Mouse (Mus musculus) heart, embryonic 11.5 days (tissue): Measurements from ENCODE around the gene Krtap10-10. TPM values are rescaled to one million over a fixed set of nuclear protein-coding genes. Genes with fewer than 3 reads are reported as not detected.

ENCODE experiments used
- ATAC-seq: fragments of 200-750 bp; cut with Nextera tagmentation; replicated peaks from 2 replicates; pipeline ENCODE4 v1.8.0; 2017; ENCODE audit warnings: moderate library complexity; ENCODE audit not compliant: insufficient number of reproducible peaks, low FRiP score, low TSS enrichment
- H3K27ac ChIP-seq: fragments of 300-500 bp; sonication (generic); 2 replicates; pipeline ENCODE4 v1.5.1; 2014; ENCODE audit warnings: mild to moderate bottlenecking, low read depth, low read length
- H3K27me3 ChIP-seq: fragments of 300-500 bp; sonication (generic); 2 replicates; pipeline ENCODE4 v1.6.1; 2014; ENCODE audit warnings: mild to moderate bottlenecking, low read length, mixed read lengths; ENCODE audit not compliant: control insufficient read depth, insufficient read depth
- H3K36me3 ChIP-seq: fragments of 300-500 bp; sonication (generic); 2 replicates; pipeline ENCODE4 v1.6.1; 2014; ENCODE audit warnings: mild to moderate bottlenecking, low read length, moderate library complexity, mixed read lengths; ENCODE audit not compliant: control insufficient read depth, insufficient read depth
- H3K4me1 ChIP-seq: fragments of 300-500 bp; sonication (generic); 2 replicates; pipeline ENCODE4 v1.6.1; 2014; ENCODE audit warnings: low read length; ENCODE audit not compliant: control insufficient read depth, insufficient read depth
- H3K4me2 ChIP-seq: fragments of 300-500 bp; sonication (generic); 2 replicates; pipeline ENCODE4 v1.6.1; 2014; ENCODE audit warnings: mild to moderate bottlenecking, moderate library complexity
- H3K4me3 ChIP-seq: fragments of 300-500 bp; sonication (generic); 2 replicates; pipeline ENCODE4 v1.5.1; 2014; ENCODE audit warnings: low read depth, low read length
- H3K9ac ChIP-seq: fragments of 300-500 bp; sonication (generic); 2 replicates; pipeline ENCODE4 v1.6.1; 2014; ENCODE audit warnings: mild to moderate bottlenecking, low read depth, low read length, moderate library complexity
- H3K9me3 ChIP-seq: fragments of 300-500 bp; sonication (generic); replicated peaks from 2 replicates; pipeline ENCODE4 v1.6.1; 2016; ENCODE audit warnings: low read length; ENCODE audit not compliant: control insufficient read depth
- WGBS: fragments of 180-500 bp; shearing (Covaris S2); extraction: QIAGEN DNeasy Blood & Tissue Kit; methylation state at CpG from one replicate; pipeline ENCODE4 v1.1.7; 2014; ENCODE audit not compliant: insufficient replicate concordance; 5-methylcytosine and 5-hydroxymethylcytosine counted together
- polyA plus RNA-seq: library from polyadenylated mRNA; unstranded; fragments of >200 nt; fragmentation: Nextera tagmentation; extraction: Ambion mirVana; gene quantifications from 2 replicates; pipeline ENCODE4 v1.2.1, GENCODE M21; 2014

Gene Krtap10-10
- polyA plus RNA-seq, 1 experiment from 2014 or later: not detected

DNA sequence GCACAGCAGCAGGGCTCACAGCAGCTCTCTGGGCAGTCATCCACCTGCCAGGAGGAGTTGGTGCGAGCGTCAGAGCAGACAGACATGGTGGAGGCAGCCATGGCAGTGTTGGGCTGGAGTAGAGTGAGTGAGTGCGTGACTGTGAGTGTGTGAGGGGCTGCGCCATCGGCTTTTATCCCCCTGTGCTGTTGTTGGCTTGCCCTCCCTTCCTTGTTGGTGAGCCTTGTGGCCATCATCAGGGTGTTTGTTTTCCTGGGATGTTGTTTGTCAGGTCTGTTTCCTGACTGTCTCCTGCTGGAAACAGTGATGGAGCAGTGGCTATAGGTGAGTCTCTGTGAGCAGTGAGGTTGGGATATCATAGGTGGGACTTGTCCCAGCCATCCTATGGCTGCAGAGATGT lies 24.0 kb upstream of the Krtap10-10 start, which contains the start of gene Gm9507:
Gene Gm9507, minus strand, starts transcription at position 101 of the 400 bp plus-strand sequence.
- H3K27me3 ChIP-seq: no peaks in the 10 kb centered on the region
- no peaks in the 10 kb centered on the region for H3K36me3 ChIP-seq
- H3K9me3 ChIP-seq: no peaks in the 10 kb centered on the region
- H3K4me3 ChIP-seq: no peak within 1 kb of the TSS
- H3K27ac ChIP-seq: no peak within 1 kb of the TSS
- no peak within 1 kb of the TSS for H3K9ac ChIP-seq
- no peak within 1 kb of the TSS for H3K4me2 ChIP-seq
- no peak for ATAC-seq
- H3K4me1 ChIP-seq: no peaks in the 10 kb centered on the region
- 58% methylated on average over 5 of the region's 5 CpGs for WGBS

DNA sequence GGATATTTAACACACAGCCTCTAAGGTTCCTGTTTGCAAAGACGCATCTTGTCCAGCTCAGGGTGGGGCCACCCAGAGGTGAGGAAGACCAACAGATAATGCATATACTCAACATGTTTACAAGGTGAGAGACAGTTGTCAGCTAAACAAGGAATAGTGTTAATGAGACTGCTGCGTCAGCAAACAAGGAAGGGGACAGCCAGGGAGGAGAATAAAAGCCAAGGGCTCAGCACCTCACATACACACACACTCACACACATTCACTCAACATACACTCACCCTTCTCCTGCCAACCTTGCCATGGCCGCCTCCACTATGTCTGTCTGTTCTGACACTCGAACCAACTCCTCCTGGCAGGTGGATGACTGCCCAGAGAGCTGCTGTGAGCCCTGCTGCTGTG lies 21.4 kb upstream of the Krtap10-10 start, which contains the start of gene Gm2696:
Gene Gm2696, plus strand, starts transcription at position 301 of the 400 bp plus-strand sequence.
- Histone ChIP-seq H3K27ac (no peak within 1 kb of the TSS), H3K36me3 (no peaks in the 10 kb centered on the region), H3K4me3 (no peak within 1 kb of the TSS), H3K4me2 (no peak within 1 kb of the TSS), H3K9me3 (no peaks in the 10 kb centered on the region), H3K9ac (no peak within 1 kb of the TSS), H3K4me1 (no peaks in the 10 kb centered on the region), H3K27me3 (no peaks in the 10 kb centered on the region)
- ATAC-seq: no peak
- WGBS: 29% methylated on average over 4 of the region's 4 CpGs

DNA sequence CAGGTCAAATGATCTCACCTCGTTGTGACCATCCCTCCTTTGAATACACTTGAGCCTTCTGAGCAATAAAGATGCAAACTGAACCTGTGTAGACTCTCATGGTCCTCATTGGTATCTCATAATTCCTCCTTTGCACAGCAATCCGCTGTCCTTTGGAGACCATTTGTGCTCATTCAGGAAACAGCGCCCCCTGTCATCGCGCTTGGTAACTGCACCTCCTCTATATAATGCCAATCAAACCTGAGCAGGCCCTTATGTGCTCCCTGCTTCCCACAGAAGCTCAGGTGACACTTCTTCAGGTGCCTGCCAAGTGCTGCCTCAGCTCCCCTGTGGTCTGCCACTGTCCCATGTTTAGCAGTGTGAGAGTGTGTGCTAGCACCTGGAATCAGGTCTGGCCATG lies 20.2 kb upstream of the Krtap10-10 start:
- H3K9ac ChIP-seq: no peak overlapping the region
- no peak overlapping the region for H3K4me2 ChIP-seq
- no peak for ATAC-seq
- WGBS: 24% methylated on average over 5 of the region's 5 CpGs
- H3K36me3 ChIP-seq: no peaks in the 10 kb centered on the region
- H3K4me1 ChIP-seq: no peaks in the 10 kb centered on the region
- H3K27ac ChIP-seq: no peak overlapping the region
- no peaks in the 10 kb centered on the region for H3K27me3 ChIP-seq
- H3K4me3 ChIP-seq: no peak overlapping the region
- no peaks in the 10 kb centered on the region for H3K9me3 ChIP-seq

DNA sequence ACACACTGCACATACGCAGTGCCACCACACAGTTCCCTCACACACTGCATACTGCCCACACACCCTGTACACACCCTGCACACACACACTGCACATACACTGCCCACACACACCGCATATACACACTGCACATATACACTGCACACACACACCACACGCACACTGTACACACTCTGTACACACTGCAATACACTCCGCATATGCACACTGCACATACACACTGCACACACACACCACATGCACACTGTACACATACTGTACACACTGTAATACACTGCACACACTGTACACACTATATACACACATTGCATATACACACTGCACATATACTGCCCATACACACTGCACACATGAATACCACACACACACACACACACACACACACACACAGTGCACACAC lies 17.2 kb upstream of the Krtap10-10 start:
- H3K4me1 ChIP-seq: no peaks in the 10 kb centered on the region
- no peak overlapping the region for H3K4me2 ChIP-seq
- H3K36me3 ChIP-seq: no peaks in the 10 kb centered on the region
- H3K4me3 ChIP-seq: no peak overlapping the region
- no peak overlapping the region for H3K9ac ChIP-seq
- no peak overlapping the region for H3K27ac ChIP-seq
- no peak for ATAC-seq
- 94% methylated on average over 4 of the region's 4 CpGs for WGBS
- no peaks in the 10 kb centered on the region for H3K9me3 ChIP-seq
- H3K27me3 ChIP-seq: no peaks in the 10 kb centered on the region

DNA sequence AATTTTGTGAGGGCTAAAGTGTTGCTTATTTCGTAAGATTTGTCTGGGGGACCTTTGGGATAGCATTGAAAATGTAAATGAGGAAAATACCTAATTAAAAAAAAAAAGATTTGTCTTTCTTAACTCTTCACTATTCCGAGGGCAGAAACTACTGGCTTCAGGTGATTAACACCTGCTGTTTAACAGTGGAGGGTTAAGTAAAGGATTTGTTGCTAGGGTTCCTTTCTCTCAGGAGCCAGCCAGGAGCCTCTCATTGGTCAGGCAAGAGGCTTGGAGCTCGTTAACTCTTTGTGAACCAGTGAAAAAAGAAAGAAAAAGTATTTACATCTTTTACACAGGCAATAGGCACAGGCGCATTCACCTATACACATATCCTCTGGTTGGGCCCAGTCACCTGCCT lies 16.5 kb upstream of the Krtap10-10 start:
- Histone ChIP-seq H3K4me2 (no peak overlapping the region), H3K27me3 (no peaks in the 10 kb centered on the region), H3K4me1 (no peaks in the 10 kb centered on the region), H3K27ac (no peak overlapping the region), H3K36me3 (no peaks in the 10 kb centered on the region), H3K4me3 (no peak overlapping the region), H3K9me3 (no peaks in the 10 kb centered on the region; the same call in 1 of the 2 replicates), H3K9ac (no peak overlapping the region)
- 36% methylated on average over 4 of the region's 4 CpGs for WGBS
- no peak for ATAC-seq

- 58% methylated on average over 6 of the region's 6 CpGs for WGBS
- Histone ChIP-seq H3K36me3 (no peaks in the 10 kb centered on the region), H3K4me2 (no peak within 1 kb of the TSS), H3K4me3 (no peak within 1 kb of the TSS), H3K9me3 (no peaks in the 10 kb centered on the region; the same call in 1 of the 2 replicates), H3K9ac (no peak within 1 kb of the TSS), H3K27me3 (no peaks in the 10 kb centered on the region), H3K4me1 (no peaks in the 10 kb centered on the region), H3K27ac (no peak within 1 kb of the TSS)
- no peak for ATAC-seq
These were observed 8.8 kb upstream of the Krtap10-10 start, which contains the start of gene Krtap10-4 for GRCm38 (mm10) chr10:77826951-77827350. TSS of gene Krtap10-4 (minus strand) at chr10:77827095.

- no peak for ATAC-seq
- H3K9ac ChIP-seq: no peak overlapping the region
- no peak overlapping the region for H3K27ac ChIP-seq
- no peak overlapping the region for H3K4me2 ChIP-seq
- peaks cover 4% of the 10 kb centered on the region for H3K9me3 ChIP-seq
- H3K4me1 ChIP-seq: no peaks in the 10 kb centered on the region
- WGBS: 72% methylated on average over 6 of the region's 6 CpGs
- H3K4me3 ChIP-seq: no peak overlapping the region
- no peaks in the 10 kb centered on the region for H3K36me3 ChIP-seq
- H3K27me3 ChIP-seq: no peaks in the 10 kb centered on the region
These were observed 3.3 kb downstream of the Krtap10-10 start for GRCm38 (mm10) chr10:77839006-77839405.

GRCm38 (mm10) chr10:77846503-77846902 lies 10.8 kb downstream of the Krtap10-10 start, which contains the start of gene Gm36176:
TSS of gene Gm36176 (plus strand) at chr10:77846803.
- WGBS: 52% methylated on average over 3 of the region's 3 CpGs
- no peaks in the 10 kb centered on the region for H3K36me3 ChIP-seq
- no peak within 1 kb of the TSS for H3K4me3 ChIP-seq
- H3K27me3 ChIP-seq: no peaks in the 10 kb centered on the region
- no peak within 1 kb of the TSS for H3K27ac ChIP-seq
- no peak for ATAC-seq
- H3K9ac ChIP-seq: no peak within 1 kb of the TSS
- H3K4me2 ChIP-seq: no peak within 1 kb of the TSS
- H3K4me1 ChIP-seq: no peaks in the 10 kb centered on the region
- peaks cover 13% of the 10 kb centered on the region for H3K9me3 ChIP-seq

DNA sequence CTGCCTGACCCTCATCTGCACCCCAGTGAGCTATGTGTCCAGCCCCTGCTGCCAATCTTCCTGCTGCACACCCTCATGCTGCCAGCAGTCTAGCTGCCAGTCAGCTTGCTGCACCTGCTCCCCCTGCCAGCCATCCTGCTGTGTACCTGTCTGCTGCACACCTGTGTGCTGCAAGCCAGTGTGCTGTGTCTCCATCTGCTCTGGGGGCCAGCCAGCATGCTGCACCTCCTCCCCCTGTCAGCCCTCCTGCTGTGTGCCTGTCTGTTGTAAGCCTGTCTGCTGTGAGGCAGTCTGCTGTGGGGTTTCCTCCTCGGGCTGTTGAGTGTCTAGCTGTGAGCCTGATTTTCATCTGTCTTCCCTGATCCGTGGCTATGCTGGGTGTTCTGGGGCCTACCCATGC lies 11.2 kb downstream of the Krtap10-10 start:
- Histone ChIP-seq H3K27me3 (no peaks in the 10 kb centered on the region), H3K4me3 (no peak overlapping the region), H3K9me3 (peaks cover 13% of the 10 kb centered on the region), H3K4me2 (no peak overlapping the region), H3K27ac (no peak overlapping the region), H3K36me3 (no peaks in the 10 kb centered on the region), H3K9ac (no peak overlapping the region), H3K4me1 (no peaks in the 10 kb centered on the region)
- ATAC-seq: no peak
- WGBS: 13% methylated on average over 2 of the region's 2 CpGs
